Mouse (Mus musculus) spleen, adult 10 weeks (tissue): Measurements from ENCODE around the gene Pus1. TPM values are rescaled to one million over a fixed set of nuclear protein-coding genes. Genes with fewer than 3 reads are reported as not detected.

ENCODE experiments used
- polyA plus RNA-seq: library from polyadenylated mRNA; stranded (reverse); fragments of 350-450 nt; fragmentation: Illumina TruSeq; extraction: RNeasy Lipid Tissue Mini Kit (QIAGEN cat#74804); gene quantifications from one replicate; pipeline ENCODE4 v1.2.3, GENCODE M21; 2015; ENCODE audit warnings: low replicate concordance; ENCODE audit not compliant: insufficient read depth

The Pus1 gene
- polyA plus RNA-seq, result 15.0 TPM

GRCm38 (mm10) chr5:110779998-110780760, at the start of gene Pus1:
Pus1 (minus strand) TSS chr5:110780659.

GRCm38 (mm10) chr5:110809667-110810325, 29.3 kb upstream of the Pus1 start, which contains the start of gene Ulk1:
Ulk1 (minus strand) TSS chr5:110810097.

GRCm38 (mm10) chr5:110770448-110771158, 9.9 kb downstream of the Pus1 start, which contains the start of gene Ep400:
Ep400 (minus strand) TSS chr5:110770717.

Other genes with a start within 250 kb of the Pus1 start
- gene Galnt9, start 236.3 kb downstream of the Pus1 start, polyA plus RNA-seq, result 0.50 TPM
- 16.1 TPM for gene Noc4l, start 127.2 kb downstream of the Pus1 start, polyA plus RNA-seq
- 16.9 TPM for gene Ddx51, start 127.2 kb downstream of the Pus1 start, polyA plus RNA-seq
- gene Ep400, start 9.9 kb downstream of the Pus1 start, polyA plus RNA-seq, result 55.1 TPM
- 14.0 TPM for gene Ulk1, start 29.4 kb upstream of the Pus1 start, polyA plus RNA-seq
- gene Hscb, start 59.1 kb upstream of the Pus1 start, polyA plus RNA-seq, result 40.0 TPM
- gene Chek2, start 59.3 kb upstream of the Pus1 start, polyA plus RNA-seq, result 17.0 TPM
- 4.0 TPM for gene Ttc28, start 99.1 kb upstream of the Pus1 start, polyA plus RNA-seq